Mouse (Mus musculus) layer of hippocampus, postnatal 36 days (tissue): ENCODE results near the gene Xntrpc. TPM values are rescaled to one million over a fixed set of nuclear protein-coding genes. Genes with fewer than 3 reads are reported as not detected.

ENCODE experiments used
- DNase-seq, 2 experiments: peaks; one replicate each; pipeline ENCODE4 v3.0.0; 2022
- total RNA-seq, 2 experiments: library from RNA; stranded (reverse); gene quantifications; 2 replicates each; pipeline ENCODE4 v1.2.3; 2021

The Xntrpc gene
- total RNA-seq, 2 experiments from 2014 or later = 2.2 to 2.4 TPM

- DNase-seq = no peak
Observed at GRCm38 (mm10) chr7:102082816-102083215, 17.3 kb downstream of the Xntrpc start, which contains the start of gene Trpc2. Gene Trpc2 (plus strand): TSS chr7:102083116.

- DNase-seq = no peak
Observed at GRCm38 (mm10) chr7:102084041-102084696, 18.7 kb downstream of the Xntrpc start.

GRCm38 (mm10) chr7:102087336-102087735, 21.8 kb downstream of the Xntrpc start:
- no peak for DNase-seq

DNA sequence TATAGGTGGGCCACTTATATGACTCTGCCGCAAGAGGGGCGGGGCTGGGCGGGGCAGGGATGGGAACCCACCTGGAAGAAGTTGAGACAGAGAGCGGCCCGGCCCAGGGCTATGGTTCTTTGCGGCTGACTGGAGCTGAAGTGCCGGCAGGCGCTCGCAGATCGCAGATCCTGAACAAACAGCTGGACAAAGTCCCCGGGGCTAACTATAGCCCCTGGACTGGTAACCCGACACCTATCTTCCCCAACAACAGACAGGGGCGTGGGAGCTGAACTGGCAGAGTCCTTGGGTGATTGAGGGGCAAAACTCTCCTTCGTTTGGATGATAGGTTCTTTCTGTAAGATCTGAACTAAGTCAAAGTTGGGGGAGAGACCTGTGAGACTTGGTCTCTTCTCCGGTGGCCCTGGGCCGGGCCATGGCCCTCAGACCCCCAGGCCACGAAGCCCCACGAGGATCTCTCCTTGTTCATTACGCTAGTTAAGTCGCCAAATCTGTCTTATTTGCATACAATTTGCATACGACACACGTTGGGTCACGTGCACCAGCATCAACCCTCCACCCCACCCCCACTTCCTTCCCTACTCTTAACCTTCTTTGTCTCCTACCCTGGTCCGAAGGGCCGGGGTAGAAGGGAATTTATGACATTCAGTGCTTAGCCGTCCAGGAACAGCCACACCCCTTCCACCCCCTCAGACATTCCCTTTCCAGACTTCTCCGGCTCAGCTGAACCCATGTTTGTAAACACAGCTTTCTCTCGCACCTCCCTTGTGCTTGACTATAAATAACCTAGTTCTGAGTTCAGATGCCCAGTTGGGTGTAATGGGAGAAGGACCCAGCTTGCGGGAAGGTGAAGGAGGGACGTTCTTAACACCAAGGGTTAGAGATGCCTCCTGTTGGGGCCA, 34.5 kb downstream of the Xntrpc start:
- DNase-seq = no peak

DNA sequence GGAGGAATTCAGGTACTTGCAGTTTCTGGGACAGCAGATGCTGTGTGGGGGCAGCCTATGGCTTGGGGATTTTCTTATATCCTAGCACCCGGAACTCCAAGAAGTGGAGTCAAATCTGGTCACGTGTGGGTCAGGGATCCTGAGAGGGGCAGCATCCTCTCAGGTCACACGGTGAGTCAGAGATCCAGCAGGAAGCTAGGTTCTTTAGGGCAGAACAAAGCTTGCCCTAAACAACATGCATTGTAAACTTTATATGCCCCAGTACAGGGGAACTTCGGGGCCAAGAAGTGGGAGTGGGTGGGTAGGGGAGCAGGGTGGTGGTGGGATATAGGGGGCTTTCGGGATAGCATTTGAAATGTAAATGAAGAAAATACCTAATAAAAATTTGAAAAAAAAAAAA, 35.4 kb downstream of the Xntrpc start:
- DNase-seq = no peak

GRCm38 (mm10) chr7:102101487-102101886, 36.0 kb downstream of the Xntrpc start, which contains the start of gene Art1:
Gene Art1 (plus strand): TSS chr7:102101743.
- no peak for DNase-seq

- DNase-seq = no peak
Observed at GRCm38 (mm10) chr7:102102241-102102640, 36.7 kb downstream of the Xntrpc start.

- no peak for DNase-seq
Observed at GRCm38 (mm10) chr7:102102696-102103095, 37.2 kb downstream of the Xntrpc start.

DNA sequence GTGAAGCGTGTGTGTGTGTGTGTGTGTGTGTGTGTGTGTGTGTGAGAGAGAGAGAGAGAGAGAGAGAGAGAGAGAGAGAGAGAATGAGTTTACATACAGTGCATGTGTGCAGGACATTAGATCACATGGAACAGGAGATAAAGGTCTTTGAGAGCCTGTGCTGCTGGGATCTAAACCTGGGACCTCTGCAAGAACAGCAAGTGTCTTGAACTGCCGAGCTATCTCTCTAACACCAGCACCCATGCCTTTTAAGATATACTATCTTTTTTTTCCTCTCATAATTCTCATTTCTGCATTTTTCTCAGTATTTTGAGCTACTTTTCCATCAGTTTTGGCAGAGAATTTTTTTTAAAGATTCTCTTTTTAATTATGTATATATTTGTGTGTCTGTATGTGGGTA, 38.0 kb downstream of the Xntrpc start:
- no peak for DNase-seq

DNA sequence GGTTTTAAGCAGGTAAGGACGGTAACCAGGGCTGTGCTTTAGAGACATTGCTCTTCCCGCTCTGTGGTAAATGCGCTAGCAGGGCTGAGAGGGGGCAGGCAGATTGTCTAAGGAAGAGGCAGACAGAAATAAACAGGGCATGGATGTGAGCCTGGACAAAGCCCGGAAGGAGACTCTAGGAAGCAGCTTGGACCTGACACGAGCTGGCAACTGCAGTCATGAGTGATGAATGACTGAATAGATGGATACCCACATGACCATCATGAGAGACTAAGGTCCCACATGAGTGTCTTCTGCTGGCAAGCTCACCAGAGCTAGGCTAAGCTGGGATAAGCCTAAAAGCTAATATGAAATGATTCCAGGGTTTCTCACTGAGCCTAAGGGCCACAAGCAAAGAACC, 38.6 kb downstream of the Xntrpc start:
- DNase-seq = no peak

DNA sequence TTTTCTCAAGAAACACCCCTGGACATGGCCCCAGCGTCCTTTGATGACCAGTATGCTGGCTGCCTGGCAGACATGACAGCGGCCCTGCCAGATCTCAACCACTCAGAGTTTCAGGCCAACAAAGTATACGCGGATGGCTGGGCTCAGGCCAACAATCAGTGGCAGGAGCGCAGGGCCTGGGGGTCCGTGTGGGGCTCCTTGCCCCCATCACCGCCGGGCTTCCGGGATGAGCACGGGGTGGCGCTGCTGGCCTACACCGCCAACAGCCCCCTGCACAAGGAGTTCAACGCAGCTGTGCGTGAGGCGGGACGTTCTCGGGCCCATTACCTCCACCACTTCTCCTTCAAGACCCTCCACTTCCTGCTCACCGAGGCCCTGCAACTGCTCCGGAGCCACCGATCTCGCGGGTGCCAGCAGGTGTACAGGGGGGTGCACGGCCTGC, 41.2 kb downstream of the Xntrpc start:
- no peak for DNase-seq

DNA sequence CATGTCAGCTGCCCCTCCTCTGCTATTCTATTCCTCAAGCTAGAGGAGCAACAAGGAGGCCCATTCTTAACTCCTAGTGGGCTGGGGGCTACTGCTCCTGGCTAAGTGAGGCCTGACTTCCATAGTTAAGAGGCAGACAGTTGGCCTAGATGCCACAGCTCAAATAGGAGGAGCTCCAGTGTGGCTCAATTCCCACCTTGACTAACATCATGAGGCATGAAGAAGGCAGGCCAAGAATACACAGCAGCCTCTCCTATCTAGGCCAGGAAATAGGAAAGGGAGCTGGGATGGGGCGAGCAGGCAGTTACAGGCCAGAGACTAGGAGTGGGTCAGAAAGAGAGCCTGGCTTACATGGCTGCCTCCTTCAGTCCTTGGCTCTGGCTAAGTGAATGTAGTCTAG, 42.7 kb downstream of the Xntrpc start:
- DNase-seq = no peak

DNA sequence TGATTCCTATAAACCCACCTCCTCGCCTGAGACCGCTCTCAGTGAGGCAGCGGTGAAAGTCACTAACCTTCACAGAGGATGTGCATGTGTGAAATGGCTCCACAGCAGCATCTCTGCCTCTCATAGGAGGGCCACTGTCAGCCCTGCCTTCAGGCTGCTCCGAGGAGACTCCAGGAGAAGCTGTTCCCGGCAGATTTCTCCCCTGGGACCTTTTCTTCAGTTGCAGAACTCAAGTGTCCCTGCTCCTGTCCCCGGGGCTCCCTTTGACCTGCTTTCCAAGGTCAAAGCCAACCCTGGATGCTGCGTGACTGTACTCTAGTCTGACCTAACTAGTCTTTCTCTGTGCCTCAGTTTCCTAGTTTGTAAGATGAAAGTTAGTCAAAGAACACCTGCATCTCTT, 43.7 kb downstream of the Xntrpc start, which contains the start of gene Art5:
Art5 (minus strand) TSS at position 319 of the 400 bp plus-strand sequence.
- DNase-seq = no peak

- no peak for DNase-seq
Observed at GRCm38 (mm10) chr7:102109746-102110145, 44.2 kb downstream of the Xntrpc start.

DNA sequence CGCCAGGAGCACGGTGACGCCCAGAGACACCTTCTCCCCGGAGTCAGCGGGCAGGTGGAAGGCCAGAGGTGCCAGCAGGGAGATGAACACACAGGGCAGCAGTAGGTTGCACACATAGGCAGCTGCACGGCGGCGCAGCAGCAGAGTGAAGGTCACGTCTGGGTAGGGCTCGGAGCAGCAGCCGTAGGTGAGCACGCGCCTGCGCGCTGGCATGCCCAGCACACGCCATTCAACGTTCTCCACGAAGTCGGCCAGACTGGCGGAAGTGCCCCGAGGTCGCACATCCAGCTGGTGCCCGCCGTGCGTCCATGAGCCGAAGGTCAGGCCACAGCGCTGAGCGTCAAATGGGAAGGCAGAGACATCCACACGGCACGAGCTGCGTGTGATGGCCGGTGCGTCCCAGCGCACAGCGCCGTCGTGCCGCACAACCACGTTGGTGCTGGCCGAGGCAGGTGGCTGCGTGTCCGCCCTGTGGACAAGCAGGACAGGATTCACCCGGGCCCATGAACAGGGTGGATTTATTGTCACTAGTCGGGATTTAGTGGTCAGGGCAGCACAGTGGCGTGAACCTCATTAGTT, 47.7 kb downstream of the Xntrpc start:
- DNase-seq = no peak

DNA sequence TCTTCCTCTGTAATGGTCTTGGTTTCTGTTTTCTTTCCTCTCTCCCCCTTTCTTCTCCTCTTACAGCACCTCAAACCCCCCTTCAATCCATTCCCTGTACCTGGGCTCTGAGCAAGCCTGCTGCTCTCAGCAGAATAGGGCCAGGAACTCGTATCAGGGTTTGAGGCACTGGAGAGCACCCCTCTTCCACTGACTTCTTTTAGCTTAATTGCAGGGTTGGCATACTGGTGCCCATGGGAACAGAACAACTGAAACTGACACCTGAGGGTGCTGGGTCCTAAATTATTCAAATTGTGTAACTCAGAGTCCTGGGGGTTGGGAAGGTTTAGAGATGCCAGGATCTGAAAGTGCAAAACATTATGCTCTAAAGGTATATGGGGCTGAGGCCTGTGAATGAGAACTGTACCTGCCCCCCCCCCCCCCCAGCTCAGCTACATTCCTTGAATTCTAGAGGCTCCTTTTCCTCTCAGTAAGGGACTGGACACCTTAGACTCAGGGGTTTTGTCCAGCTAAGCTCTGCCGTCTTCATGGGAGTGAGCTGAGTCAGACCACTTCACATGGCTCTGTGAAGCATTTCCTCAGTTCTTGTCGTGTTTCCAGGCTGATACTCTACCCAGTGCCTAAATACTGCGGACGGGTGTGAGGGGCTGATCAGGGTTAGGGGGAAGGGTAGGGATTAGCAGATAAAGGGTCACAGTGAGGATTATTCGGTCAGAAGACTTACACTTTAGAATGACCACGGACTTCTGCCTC, 51.2 kb downstream of the Xntrpc start, which contains the start of gene Chrna10:
Chrna10 (minus strand) TSS at position 250 of the 753 bp plus-strand sequence.
- no peak for DNase-seq

GRCm38 (mm10) chr7:102117382-102117781, 51.9 kb downstream of the Xntrpc start:
- no peak for DNase-seq

DNA sequence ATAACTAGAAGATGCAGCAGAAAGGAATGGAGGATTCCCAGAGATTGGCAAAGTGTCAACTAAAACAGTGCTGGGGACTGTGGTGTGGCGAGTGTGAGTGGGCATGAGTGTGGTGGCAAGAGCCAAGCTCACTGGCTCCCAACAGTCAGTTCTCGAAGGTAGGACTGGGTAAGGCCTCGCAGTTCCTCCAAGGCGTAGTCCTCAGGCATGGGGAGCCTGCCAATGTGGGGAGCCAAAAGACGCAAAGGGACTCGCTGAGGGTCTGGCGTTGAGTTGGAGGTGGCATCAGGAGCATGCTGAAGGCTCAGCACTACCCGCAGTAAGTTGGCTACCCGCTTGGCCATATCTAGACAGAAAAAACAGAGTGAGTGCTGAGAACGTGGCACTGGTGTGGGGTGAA, 54.8 kb downstream of the Xntrpc start:
- DNase-seq = no peak

- DNase-seq = no peak
Observed at GRCm38 (mm10) chr7:102132395-102132794, 66.9 kb downstream of the Xntrpc start.

DNA sequence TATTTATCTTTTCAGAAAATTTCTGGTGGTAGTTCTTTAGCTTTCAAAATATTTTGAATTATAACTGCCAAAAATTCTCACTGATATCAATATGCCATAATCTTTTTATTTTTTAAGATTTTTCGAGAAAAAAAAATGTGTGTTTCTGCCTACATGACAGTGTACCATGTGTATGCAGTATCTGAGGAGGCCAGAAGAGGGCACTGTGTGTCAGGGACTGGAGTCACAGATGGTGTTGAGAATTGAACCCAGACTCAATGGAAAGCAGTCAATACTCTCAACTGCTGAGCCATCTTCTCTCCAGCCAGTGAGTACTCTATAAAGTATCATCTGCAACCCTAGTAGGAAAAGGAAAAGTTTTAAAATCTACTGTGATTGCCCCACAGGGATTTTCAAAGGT, 72.0 kb downstream of the Xntrpc start:
- DNase-seq = no peak

- no peak for DNase-seq
Observed at GRCm38 (mm10) chr7:102137898-102138297, 72.4 kb downstream of the Xntrpc start.
